ENCODE assay signal across 8 mouse cellular contexts in the genomic region with DNA sequence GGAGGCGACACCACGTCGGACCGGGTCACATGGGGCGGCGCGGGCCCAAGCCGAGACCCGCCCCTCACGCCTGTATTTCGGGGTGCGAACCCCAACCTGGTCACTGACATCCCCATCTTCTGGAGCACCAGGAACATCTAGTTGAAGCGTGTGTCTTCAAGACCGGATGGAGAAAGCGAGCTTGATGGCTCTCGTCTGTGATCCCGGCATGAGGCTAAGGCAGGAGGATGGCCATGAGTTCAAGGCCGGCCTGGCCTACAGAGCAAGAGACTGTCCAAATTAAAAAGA. TPM values are rescaled to one million over a fixed set of nuclear protein-coding genes. Genes with fewer than 3 reads are reported as not detected.
A peak's percentile ranks its signal among the peaks of the same experiment; 100 is the strongest.
DNase-seq lines count a peak whose midpoint lies in the region; ATAC-seq and TF ChIP-seq lines count a peak whose summit lies in the region.

No protein-coding gene starts in this region.

- H3K4me1 ChIP-seq in kidney, embryonic 14.5 days (ENCODE audit: control insufficient read depth, insufficient read depth, low read length): peaks cover 28% of the 10 kb centered on the region
- peaks cover 5 to 41% of the 10 kb centered on the region in 2 experiments; a peak in 3 of 4 replicates for H3K4me1 ChIP-seq in CH12.LX (ENCODE audit: control insufficient read depth in 1 of 2, insufficient read depth in 2 of 2)
- H3K4me1 ChIP-seq in cortical plate, adult 2 months (ENCODE audit: control insufficient read depth, insufficient read depth, low read length): peaks cover 1% of the 10 kb centered on the region; the same call in 1 of the 2 replicates
- peaks cover 14% of the 10 kb centered on the region; the same call in 1 of the 2 replicates for H3K4me1 ChIP-seq in intestine, embryonic 15.5 days (replicated peaks)
- H3K4me1 ChIP-seq in midbrain, postnatal 0 days (ENCODE audit: insufficient read depth, low read length): peaks cover 3% of the 10 kb centered on the region; the same call in 1 of the 2 replicates

- peak overlapping the region; percentile 97 for H3K27ac ChIP-seq in kidney, embryonic 14.5 days (ENCODE audit: low read depth, low read length)
- H3K27ac ChIP-seq in CH12.LX (ENCODE audit: insufficient read depth, low read depth): no peak overlapping the region
- peak overlapping the region; percentile 96 for H3K27ac ChIP-seq in cortical plate, adult 2 months (ENCODE audit: insufficient read depth, low read length)
- peak overlapping the region; percentile 93 for H3K27ac ChIP-seq in intestine, embryonic 15.5 days
- H3K27ac ChIP-seq in midbrain, postnatal 0 days (ENCODE audit: low read depth, low read length): peak overlapping the region; percentile 98

- in situ Hi-C loops in CH12.LX (cut with MboI; ENCODE audit: low pct_ligation_motif_present, low pct_unique_long_range_greater_than_20kb, low sequenced_read_pairs): no loop called here

- H3K4me3 ChIP-seq in kidney, embryonic 14.5 days (ENCODE audit: low read length): peak overlapping the region; percentile 92
- peak overlapping the region; percentile 61 to 91 (median 84) for H3K4me3 ChIP-seq in CH12.LX (replicated peaks in 1 of 3; ENCODE audit: low read depth in 2 of 3, low read length in 2 of 3, poor library complexity in 1 of 3)
- H3K4me3 ChIP-seq in cortical plate, adult 2 months (ENCODE audit: insufficient read depth, low read length): peak overlapping the region; percentile 40
- peak overlapping the region; percentile 90 for H3K4me3 ChIP-seq in intestine, embryonic 15.5 days (replicated peaks)
- peak overlapping the region; percentile 88 for H3K4me3 ChIP-seq in midbrain, postnatal 0 days (ENCODE audit: low read depth, low read length)

- dilution Hi-C loops in CH12.LX (cut with MboI; ENCODE audit: extremely low pct_ligation_motif_present, extremely low pct_unique_long_range_greater_than_20kb, low sequenced_read_pairs): no loop called here

- H3K4me2 ChIP-seq in kidney, embryonic 14.5 days (replicated peaks; ENCODE audit: low read depth, low read length): peak overlapping the region; percentile 77
- H3K4me2 ChIP-seq in CH12.LX (ENCODE audit: insufficient read depth, low read depth, poor library complexity, severe bottlenecking): peak overlapping the region; percentile 46; the same call in 1 of the 2 replicates
- peak overlapping the region; percentile 71 for H3K4me2 ChIP-seq in intestine, embryonic 15.5 days (replicated peaks)
- H3K4me2 ChIP-seq in midbrain, postnatal 0 days (ENCODE audit: low read depth, low read length, poor library complexity, severe bottlenecking): peak overlapping the region; percentile 76

- WGBS in kidney, embryonic 14.5 days: 18% methylated on average over 18 of the region's 18 CpGs
- 13% methylated on average over 18 of the region's 18 CpGs for WGBS in intestine, embryonic 15.5 days
- 16% methylated on average over 18 of the region's 18 CpGs for WGBS in midbrain, postnatal 0 days

- peak overlapping the region; percentile 99 for H3K9ac ChIP-seq in kidney, embryonic 14.5 days (ENCODE audit: low read depth, low read length)
- H3K9ac ChIP-seq in CH12.LX (ENCODE audit: insufficient read depth, low read depth): peak overlapping the region; percentile 97
- peak overlapping the region; percentile 99 for H3K9ac ChIP-seq in intestine, embryonic 15.5 days
- H3K9ac ChIP-seq in midbrain, postnatal 0 days (replicated peaks; ENCODE audit: low read length, poor library complexity, severe bottlenecking): peak overlapping the region; percentile 99

- ATAC-seq in kidney, embryonic 14.5 days (ENCODE audit: low FRiP score, low TSS enrichment): peak; percentile 32; the same call in 1 of the 2 replicates
- no peak for ATAC-seq in intestine, embryonic 15.5 days
- no peak for ATAC-seq in midbrain, postnatal 0 days (ENCODE audit: low FRiP score)
- ATAC-seq in megakaryocyte-erythroid progenitor cell, adult 5-6 weeks (replicated peaks; ENCODE audit: low FRiP score, low TSS enrichment, poor library complexity, severe bottlenecking): no peak; the same call in 1 of the 2 replicates

- no peaks in the 10 kb centered on the region for H3K27me3 ChIP-seq in kidney, embryonic 14.5 days (ENCODE audit: control insufficient read depth, insufficient read depth, low read length)
- no peaks in the 10 kb centered on the region for H3K27me3 ChIP-seq in CH12.LX (replicated peaks)
- H3K27me3 ChIP-seq in intestine, embryonic 15.5 days (replicated peaks): no peaks in the 10 kb centered on the region
- no peaks in the 10 kb centered on the region for H3K27me3 ChIP-seq in midbrain, postnatal 0 days (ENCODE audit: insufficient read depth, low read length)

- no peak for TF ChIP-seq EP300 in CH12.LX (IDR thresholded peaks at IDR 0.05; ENCODE audit: low read length)

- TF ChIP-seq RAD21 in CH12.LX (IDR thresholded peaks at IDR 0.05; ENCODE audit: low read depth, low read length): no peak

- no peaks in the 10 kb centered on the region for H3K9me3 ChIP-seq in kidney, embryonic 14.5 days (ENCODE audit: control insufficient read depth, low read length)
- H3K9me3 ChIP-seq in CH12.LX (replicated peaks; ENCODE audit: low read length): no peaks in the 10 kb centered on the region
- no peaks in the 10 kb centered on the region for H3K9me3 ChIP-seq in intestine, embryonic 15.5 days
- no peaks in the 10 kb centered on the region for H3K9me3 ChIP-seq in midbrain, postnatal 0 days (ENCODE audit: low read length)

- DNase-seq in kidney, adult 9 months: no peak
- peak; percentile 50 for DNase-seq in CH12.LX (ENCODE audit: extremely low read depth)
- no peak for DNase-seq in midbrain, postnatal 0 days (ENCODE audit: low spot score)
- DNase-seq in layer of hippocampus, adult 9-10 months (ENCODE audit: low spot score): no peak

- H3K79me2 ChIP-seq in CH12.LX (replicated peaks; ENCODE audit: control insufficient read depth, extremely low read depth, insufficient read depth, poor library complexity, severe bottlenecking): peaks cover 7% of the 10 kb centered on the region; the same call in 1 of the 2 replicates

- TF ChIP-seq POLR2A in CH12.LX (IDR thresholded peaks at IDR 0.05; ENCODE audit: low read depth, low read length): no peak
- TF ChIP-seq POLR2A in cortical plate, adult 2 months (IDR thresholded peaks at IDR 0.05; ENCODE audit: extremely low read depth, insufficient read depth, low read length): no peak

- TF ChIP-seq CTCF in CH12.LX (conservative IDR thresholded peaks at IDR 0.05 in 1 of 2, IDR thresholded peaks at IDR 0.05 in 1 of 2; ENCODE audit: low read depth in 2 of 2, low read length in 2 of 2): no peak
- TF ChIP-seq CTCF in cortical plate, adult 2 months (IDR thresholded peaks at IDR 0.05; ENCODE audit: extremely low read depth, insufficient read depth, low read length): no peak
- TF ChIP-seq CTCF in midbrain, postnatal 0 days (IDR thresholded peaks at IDR 0.05): peak; percentile 24

- H3K36me3 ChIP-seq in kidney, embryonic 14.5 days (ENCODE audit: control insufficient read depth, insufficient read depth, low read length): no peaks in the 10 kb centered on the region
- H3K36me3 ChIP-seq in CH12.LX (replicated peaks in 1 of 2; ENCODE audit: control insufficient read depth in 1 of 2, insufficient read depth in 1 of 2, low read length in 1 of 2): peaks cover 5 to 7% of the 10 kb centered on the region in 2 experiments
- H3K36me3 ChIP-seq in intestine, embryonic 15.5 days: no peaks in the 10 kb centered on the region
- H3K36me3 ChIP-seq in midbrain, postnatal 0 days (ENCODE audit: insufficient read depth, low read length): no peaks in the 10 kb centered on the region

TF ChIP-seq in CH12.LX, 34 proteins besides CTCF, POLR2A, EP300 and RAD21:
- TF ChIP-seq USF1 (IDR thresholded peaks at IDR 0.05; ENCODE audit: low read depth, low read length) (peak; percentile 80), MAX (IDR thresholded peaks at IDR 0.05; ENCODE audit: low read length) (peak; percentile 50; the same call in 1 of the 2 replicates), USF2 (conservative IDR thresholded peaks at IDR 0.05; ENCODE audit: low read depth, low read length) (peak; percentile 55; the same call in 1 of the 2 replicates), MXI1 (IDR thresholded peaks at IDR 0.05; ENCODE audit: low read depth, low read length) (peak; percentile 14; the same call in 1 of the 2 replicates), CHD1 (IDR thresholded peaks at IDR 0.05; ENCODE audit: low read depth, low read length) (no peak)

RNA-seq across cellular contexts. Expression of gene Fbxw4, which starts 0.3 kb away (rescaled TPM):
- 7.2 and 8.3 TPM in 2 replicates for polyA plus RNA-seq in kidney, embryonic 14.5 days (2014; fragmentation: Nextera tagmentation; extraction: Ambion mirVana)
- total RNA-seq in CH12.LX (2012; rRNA removed) (3.2 and 4.5 TPM in 2 replicates), CH12.LX (2014; rRNA removed) (4.8 and 7.5 TPM in 2 replicates)
- 5.5 and 8.6 TPM in 2 replicates for polyA plus RNA-seq in CH12.LX (2012; ENCODE audit: insufficient read length, low read depth)
- 57.5 and 57.8 TPM in 2 replicates for polyA plus RNA-seq in cortical plate, adult 2 months (2012; rRNA removed)
- 1.9 and 3.6 TPM in 2 replicates for polyA plus RNA-seq in intestine, embryonic 15.5 days (2015; fragmentation: Nextera tagmentation; extraction: Ambion mirVana)
- 30.9 and 41.8 TPM in 2 replicates for total RNA-seq in midbrain, postnatal 0 days (2014; rRNA removed)
- polyA plus RNA-seq in midbrain, postnatal 0 days (2015; fragmentation: Nextera tagmentation; extraction: Ambion mirVana): 5.6 and 6.0 TPM in 2 replicates
- 14.5 and 33.0 TPM in 2 replicates for total RNA-seq in megakaryocyte-erythroid progenitor cell, adult 5-6 weeks (2014; fragmentation: Nextera tagmentation)
- total RNA-seq in megakaryocyte-erythroid progenitor cell, adult 5-6 weeks (2017): 5.5 and 15.5 TPM in 2 replicates

Comparison
In these comparisons a context has a peak if more than half of its experiments do, and no peak if none do; other contexts are left out.
1. H3K4me3 ChIP-seq: peak in every context shown above with its lines; median percentile 92 in kidney, embryonic 14.5 days; 90 in intestine, embryonic 15.5 days; 88 in midbrain, postnatal 0 days; 84 in CH12.LX; 40 in cortical plate, adult 2 months.